In the genomic region with DNA sequence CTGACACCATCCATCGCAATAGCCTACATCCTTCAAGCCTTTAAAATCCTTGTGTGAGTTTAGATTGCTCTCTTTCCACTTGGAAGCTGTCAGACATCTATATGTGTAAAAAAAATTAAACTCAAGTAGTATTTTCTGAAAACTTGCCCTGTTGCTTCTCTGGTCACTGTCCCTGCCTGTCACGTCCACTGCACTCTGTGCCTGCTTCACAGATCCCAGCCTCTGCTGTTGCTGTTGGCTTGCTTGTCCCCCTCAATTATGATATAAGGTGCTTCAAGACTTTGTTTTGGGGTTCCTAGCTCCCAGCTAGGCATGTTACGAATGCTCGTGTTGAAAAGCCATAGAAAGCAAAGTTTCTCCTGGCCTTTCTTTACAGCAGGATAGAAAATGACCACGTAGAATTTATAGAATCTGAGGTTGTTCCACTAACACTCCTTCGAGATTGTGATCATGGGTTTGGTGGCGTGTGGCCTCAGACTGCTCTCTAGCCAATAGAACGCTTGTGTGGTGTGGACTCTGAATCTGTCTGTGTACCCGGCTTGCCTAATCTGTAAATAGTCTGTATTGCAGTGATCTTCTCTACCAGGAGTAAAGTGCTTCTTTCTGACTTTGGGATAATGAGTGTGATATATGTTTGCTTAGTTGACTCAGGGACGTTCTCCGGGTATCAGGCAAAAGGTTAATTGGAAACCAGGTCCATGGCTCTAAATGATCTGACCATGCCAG, we compare ENCODE assay signal across 13 mouse cellular contexts. TPM values are rescaled to one million over a fixed set of nuclear protein-coding genes. Genes with fewer than 3 reads are reported as not detected.
"Had no signal": no experiment of that assay in that cellular context is flagged by ENCODE, and none has a peak within 500 bp of the region (broad histone marks: within the 10 kb centered on the region; RNA-seq: fewer than 3 reads in every experiment).

No protein-coding gene starts in this region.

- DNase-seq: kidney, adult 2 months; kidney, postnatal 14 days; lung, embryonic 14.5 days; thymus, postnatal 4 days had no signal

- ATAC-seq: inflammation-experienced regulatory T-cells, adult 6 months; midbrain, embryonic 15.5 days had no signal

- H3K9ac ChIP-seq: kidney, embryonic 15.5 days; lung, embryonic 14.5 days; midbrain, embryonic 15.5 days had no signal

- H3K36me3 ChIP-seq: kidney, embryonic 15.5 days; limb, embryonic 10.5 days; midbrain, embryonic 15.5 days had no signal

- H3K4me3 ChIP-seq: kidney, embryonic 15.5 days; left cerebral cortex, adult 2 months; limb, embryonic 10.5 days; midbrain, embryonic 15.5 days had no signal

- H3K4me1 ChIP-seq: kidney, embryonic 15.5 days; limb, embryonic 10.5 days; midbrain, embryonic 15.5 days had no signal

- H3K9me3 ChIP-seq: kidney, embryonic 15.5 days; limb, embryonic 10.5 days; midbrain, embryonic 15.5 days had no signal

- H3K27ac ChIP-seq: kidney, embryonic 15.5 days; left cerebral cortex, adult 2 months; limb, embryonic 10.5 days; midbrain, embryonic 15.5 days had no signal

- H3K27me3 ChIP-seq: kidney, embryonic 15.5 days; midbrain, embryonic 15.5 days had no signal

- H3K4me2 ChIP-seq: kidney, embryonic 15.5 days; lung, embryonic 14.5 days; midbrain, embryonic 11.5 days; midbrain, embryonic 15.5 days had no signal

RNA-seq across cellular contexts. Expression of gene Cpn1, which starts 12.6 kb away (rescaled TPM):
- polyA plus RNA-seq: inflammation-experienced regulatory T-cells, adult 6 months; limb, embryonic 10.5 days had no signal

RNA-seq across cellular contexts. Expression of gene Cyp2c23, which starts 30.0 kb away (rescaled TPM):
- total RNA-seq: layer of hippocampus, postnatal 25 days; megakaryocyte, adult 5-6 weeks had no signal
- polyA plus RNA-seq: inflammation-experienced regulatory T-cells, adult 6 months; limb, embryonic 10.5 days; midbrain, embryonic 11.5 days; midbrain, embryonic 15.5 days; neural tube, embryonic 14.5 days had no signal
